ENCODE assay signal across 8 mouse cellular contexts in genomic region chr2:44927482-44927811, GRCm38 (mm10). TPM values are rescaled to one million over a fixed set of nuclear protein-coding genes. Genes with fewer than 3 reads are reported as not detected.
DNase-seq lines count a peak whose midpoint lies in the region; ATAC-seq and TF ChIP-seq lines count a peak whose summit lies in the region.

Gene Gtdc1 (minus strand): TSS chr2:44927657.

- peak within 1 kb of the TSS; percentile 99 for H3K27ac ChIP-seq in kidney, postnatal 0 days
- H3K27ac ChIP-seq in midbrain, embryonic 13.5 days: peak within 1 kb of the TSS; percentile 89

- no peaks in the 10 kb centered on the region for H3K27me3 ChIP-seq in kidney, postnatal 0 days (ENCODE audit: insufficient read depth, low read length)
- H3K27me3 ChIP-seq in midbrain, embryonic 13.5 days: no peaks in the 10 kb centered on the region

- H3K9me3 ChIP-seq in kidney, postnatal 0 days (replicated peaks; ENCODE audit: low read length): no peaks in the 10 kb centered on the region
- no peaks in the 10 kb centered on the region for H3K9me3 ChIP-seq in midbrain, embryonic 13.5 days

- no peak for TF ChIP-seq CTCF in kidney, postnatal 0 days (IDR thresholded peaks at IDR 0.05; ENCODE audit: low read depth)

- H3K4me2 ChIP-seq in kidney, postnatal 0 days (ENCODE audit: low read length): peak within 1 kb of the TSS; percentile 84
- H3K4me2 ChIP-seq in midbrain, embryonic 13.5 days (replicated peaks): peak within 1 kb of the TSS; percentile 68

- peak; percentile 56 for ATAC-seq in kidney, postnatal 0 days (replicated peaks; ENCODE audit: low FRiP score, low read depth)
- no peak; the same call in 1 of the 2 replicates for ATAC-seq in midbrain, embryonic 13.5 days

- intact Hi-C loops in gastrocnemius, postnatal 36 days (cut with DNase I): loop anchor here (2.0 kb wide), 2 partner anchors 181 to 189 kb away; partner anchors contain the start of gene Zeb2

- 0 out of 2 replicates have a peak, but pooled peaks cover 5% of the 10 kb centered on the region for H3K4me1 ChIP-seq in kidney, postnatal 0 days (replicated peaks; ENCODE audit: insufficient read depth, low read length)
- H3K4me1 ChIP-seq in midbrain, embryonic 13.5 days (replicated peaks): peaks cover 11% of the 10 kb centered on the region

- WGBS in kidney, postnatal 0 days: under 1% methylated on average over 24 of the region's 27 CpGs
- WGBS in midbrain, embryonic 13.5 days: 0% methylated on average over 27 of the region's 27 CpGs

- no peaks in the 10 kb centered on the region for H3K36me3 ChIP-seq in kidney, postnatal 0 days (ENCODE audit: insufficient read depth, low read length)
- no peaks in the 10 kb centered on the region for H3K36me3 ChIP-seq in midbrain, embryonic 13.5 days

- peak within 1 kb of the TSS; percentile 88 for H3K9ac ChIP-seq in kidney, postnatal 0 days (ENCODE audit: low read depth, low read length)
- peak within 1 kb of the TSS; percentile 83 for H3K9ac ChIP-seq in midbrain, embryonic 13.5 days (replicated peaks)

- no peak for DNase-seq in kidney, postnatal 0 days (ENCODE audit: low spot score)
- DNase-seq in kidney, postnatal 25 days: no peak
- DNase-seq in adrenal gland, postnatal 25 days: no peak
- DNase-seq in gastrocnemius, postnatal 36 days: no peak
- DNase-seq in layer of hippocampus, postnatal 10 days (ENCODE audit: low spot score in 2 of 2): no peak
- DNase-seq in cerebellum, postnatal 14 days: no peak
- no peak for DNase-seq in urinary bladder, postnatal 10 days (ENCODE audit: low spot score)

- peak within 1 kb of the TSS; percentile 90 for H3K4me3 ChIP-seq in kidney, postnatal 0 days (replicated peaks; ENCODE audit: low read depth, low read length)
- H3K4me3 ChIP-seq in midbrain, embryonic 13.5 days (replicated peaks): peak within 1 kb of the TSS; percentile 75

RNA-seq across cellular contexts. Expression of gene Gtdc1, which starts in this region (rescaled TPM):
- polyA plus RNA-seq in kidney, postnatal 0 days (2015; fragmentation: Nextera tagmentation; extraction: Ambion mirVana): 10.4 and 12.5 TPM in 2 replicates
- 11.8 and 14.4 TPM in 2 replicates for total RNA-seq in adrenal gland, postnatal 25 days (2021)
- 10 to 100 TPM; 22.9 to 28.9 TPM for total RNA-seq in gastrocnemius, postnatal 36 days (2021)
- 10 to 100 TPM; 66.2 to 78.7 TPM for total RNA-seq in layer of hippocampus, postnatal 10 days (2021)
- 19.5 and 19.7 TPM in 2 replicates for polyA plus RNA-seq in midbrain, embryonic 13.5 days (2015; fragmentation: Nextera tagmentation; extraction: Ambion mirVana)
